Mouse (Mus musculus) large intestine, adult 2 months (tissue): ENCODE measurements around the gene Gm10153. TPM values are rescaled to one million over a fixed set of nuclear protein-coding genes. Genes with fewer than 3 reads are reported as not detected.
A peak's percentile ranks its signal among the peaks of the same experiment; 100 is the strongest.
"Not testable (repeated sequence)": the region's sequence is repeated elsewhere in the genome, so short reads cannot be mapped to it uniquely, and the experiment has no call there.

Experiments
- DNase-seq: peaks from one replicate; pipeline ENCODE4 v3.0.0-alpha.2; 2012; ENCODE audit warnings: low read depth, low spot score
- WGBS: fragments of 180-500 bp; shearing (Covaris S2); methylation state at CpG from one replicate; pipeline ENCODE4 v1.1.7; 2018; 5-methylcytosine and 5-hydroxymethylcytosine counted together
- polyA plus RNA-seq: library from polyadenylated mRNA; depleted of rRNA; stranded (reverse); fragments of >200 nt; gene quantifications from 2 replicates; pipeline ENCODE4 v1.2.3, GENCODE M21; 2012; rRNA removed

Gm10153 gene
- not detected in 2 replicates for polyA plus RNA-seq

- WGBS = 8% methylated on average over 2 of the region's 2 CpGs
- no peak for DNase-seq
These were observed at the start of gene Gm10153 for GRCm38 (mm10) chr7:142190289-142190688. Gene Gm10153 (minus strand): TSS chr7:142190389.

DNA sequence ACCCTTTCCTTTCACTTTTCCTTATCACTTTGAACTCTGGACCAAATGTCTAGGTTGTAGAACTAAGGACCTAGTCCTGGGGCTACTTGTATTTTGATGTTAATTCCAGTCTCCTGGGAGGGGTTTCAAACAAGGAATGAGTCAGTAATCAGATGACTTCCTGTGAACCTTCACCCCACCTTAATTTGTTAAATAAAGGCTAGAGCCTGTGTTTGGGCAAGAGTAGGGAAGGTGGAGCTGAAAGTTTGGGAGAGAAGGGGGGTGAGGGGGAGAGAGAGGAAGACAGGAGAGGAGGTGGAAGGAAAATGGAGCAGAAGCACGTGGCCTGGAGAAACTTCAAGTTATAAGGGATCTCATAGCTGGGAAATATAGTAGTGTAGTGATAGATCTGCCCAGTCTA, 41.4 kb upstream of the Gm10153 start:
- WGBS = 13% methylated on average over 1 of the region's 1 CpGs
- DNase-seq = peak; percentile 18

DNA sequence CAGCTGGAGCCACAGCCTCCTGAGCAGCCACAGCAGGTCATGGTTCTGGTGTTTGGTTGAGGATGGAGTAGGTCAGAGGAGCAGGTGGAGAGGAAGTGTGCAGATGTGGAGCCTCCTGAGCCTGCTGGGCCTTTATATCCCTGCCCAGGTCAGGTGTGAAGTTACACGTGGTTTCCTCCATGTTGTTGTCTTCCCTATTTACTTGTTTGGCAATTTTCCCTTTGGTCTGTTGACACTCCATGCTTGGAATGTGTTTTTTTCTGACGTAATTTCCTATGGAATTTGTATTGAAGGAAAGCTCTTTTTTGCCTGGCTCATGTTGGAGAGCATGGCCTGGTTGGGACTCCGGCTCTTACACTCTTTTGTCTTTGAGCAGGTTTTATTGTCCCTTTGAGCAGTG, 39.7 kb upstream of the Gm10153 start, which contains the start of gene Krtap5-5:
Krtap5-5 (minus strand) TSS at position 101 of the 400 bp plus-strand sequence.
- not testable (repeated sequence) for DNase-seq
- 46% methylated on average over 3 of the region's 3 CpGs for WGBS

DNA sequence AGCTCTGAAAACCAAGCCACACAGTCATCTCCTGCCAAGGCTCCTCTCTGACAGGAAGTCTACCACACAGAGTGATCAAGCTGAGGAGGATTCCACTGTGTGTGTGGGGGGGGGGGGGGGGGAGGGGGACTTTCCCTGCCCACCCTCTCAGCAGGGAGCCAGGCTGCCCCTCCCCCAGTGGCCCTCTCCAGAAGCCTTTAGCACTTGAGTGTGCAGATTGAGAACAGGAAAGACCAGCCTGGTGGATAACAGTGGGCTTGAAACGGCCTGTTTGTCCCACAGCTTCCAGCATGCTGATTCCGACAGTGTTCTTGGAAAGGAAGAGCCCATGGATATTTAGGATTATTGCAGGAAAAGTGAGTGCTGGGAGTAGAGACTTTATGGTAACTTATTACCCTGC, 34.3 kb upstream of the Gm10153 start:
- whole genome bisulfite sequencing = 38% methylated on average over 2 of the region's 2 CpGs

DNA sequence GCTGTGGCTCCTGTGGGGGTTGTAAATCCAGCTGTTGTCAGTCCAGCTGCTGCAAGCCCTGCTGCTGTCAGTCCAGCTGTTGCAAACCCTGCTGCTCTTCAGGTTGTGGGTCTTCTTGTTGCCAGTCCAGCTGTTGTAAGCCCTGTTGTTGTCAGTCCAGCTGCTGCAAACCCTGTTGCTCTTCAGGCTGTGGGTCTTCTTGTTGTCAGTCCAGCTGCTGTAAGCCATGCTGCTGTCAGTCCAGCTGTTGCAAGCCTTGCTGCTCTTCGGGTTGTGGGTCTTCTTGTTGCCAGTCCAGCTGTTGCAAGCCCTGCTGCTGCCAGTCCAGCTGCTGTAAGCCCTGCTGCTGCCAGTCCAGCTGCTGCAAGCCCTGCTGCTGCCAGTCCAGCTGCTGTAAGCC, 21.9 kb upstream of the Gm10153 start:
- DNase-seq = not testable (repeated sequence)
- 54% methylated on average over 1 of the region's 1 CpGs for WGBS

More for the DNA sequence above, 34.3 kb upstream of the Gm10153 start:
- DNase-seq = no peak

DNA sequence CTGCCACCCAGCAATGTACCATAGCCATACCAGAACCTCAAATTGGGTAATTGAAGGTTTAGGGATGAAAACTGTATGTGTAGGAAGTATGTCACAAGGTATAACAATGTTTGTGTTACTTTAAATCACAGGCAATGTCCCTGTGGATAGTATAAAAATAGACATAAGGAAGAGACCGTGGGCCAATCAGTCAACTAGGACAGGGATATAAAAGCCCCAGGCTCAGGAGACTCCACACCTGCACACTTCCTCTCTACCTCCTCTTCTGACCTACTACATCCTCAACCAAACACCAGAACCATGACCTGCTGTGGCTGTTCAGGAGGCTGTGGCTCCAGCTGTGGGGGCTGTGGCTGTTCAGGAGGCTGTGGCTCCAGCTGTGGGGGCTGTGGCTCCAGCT, 21.4 kb upstream of the Gm10153 start, which contains the start of gene Gm7579:
Gm7579 (plus strand) TSS at position 301 of the 400 bp plus-strand sequence.
- WGBS = 41% methylated on average over 1 of the region's 1 CpGs
- no peak for DNase-seq

- WGBS = 90% methylated on average over 5 of the region's 5 CpGs
These were observed 16.7 kb upstream of the Gm10153 start for GRCm38 (mm10) chr7:142206891-142207290.

GRCm38 (mm10) chr7:142205488-142205887, 15.3 kb upstream of the Gm10153 start:
- peak; percentile 59 for DNase-seq

More at GRCm38 (mm10) chr7:142206891-142207290, 16.7 kb upstream of the Gm10153 start:
- DNase-seq = not testable (repeated sequence)

- 16% methylated on average over 1 of the region's 1 CpGs for WGBS
- DNase-seq = no peak
These were observed 10.9 kb upstream of the Gm10153 start, which contains the start of gene Krtap5-3 for GRCm38 (mm10) chr7:142201064-142201463. Gene Krtap5-3 (plus strand): TSS chr7:142201364.

DNA sequence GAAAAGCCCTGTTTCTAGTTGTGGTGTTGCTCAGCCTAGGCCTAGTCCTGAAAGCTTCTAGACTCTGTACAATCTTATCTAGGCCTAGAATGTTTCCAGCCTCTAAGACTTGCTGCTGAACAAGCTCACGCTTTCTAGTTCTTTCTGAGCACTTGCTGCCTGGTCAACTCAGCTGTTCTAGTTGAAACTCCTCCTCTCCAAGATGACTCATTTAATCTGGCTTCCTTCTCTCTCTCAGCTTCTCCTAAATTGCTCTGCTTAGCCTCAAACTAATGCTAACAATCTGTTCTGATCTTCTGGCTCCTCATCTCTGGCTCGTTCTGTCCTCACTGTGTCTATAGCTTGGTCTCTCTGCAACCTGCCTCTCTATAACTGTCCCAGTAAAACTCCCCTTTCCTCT, 8.6 kb upstream of the Gm10153 start:
- DNase-seq = no peak
- 58% methylated on average over 2 of the region's 2 CpGs for WGBS

- WGBS = 54% methylated on average over 2 of the region's 2 CpGs
- DNase-seq = no peak
These were observed 2.0 kb downstream of the Gm10153 start for GRCm38 (mm10) chr7:142188156-142188555.

- 46% methylated on average over 1 of the region's 1 CpGs for WGBS
- no peak for DNase-seq
These were observed 9.2 kb downstream of the Gm10153 start for GRCm38 (mm10) chr7:142181021-142181420.

DNA sequence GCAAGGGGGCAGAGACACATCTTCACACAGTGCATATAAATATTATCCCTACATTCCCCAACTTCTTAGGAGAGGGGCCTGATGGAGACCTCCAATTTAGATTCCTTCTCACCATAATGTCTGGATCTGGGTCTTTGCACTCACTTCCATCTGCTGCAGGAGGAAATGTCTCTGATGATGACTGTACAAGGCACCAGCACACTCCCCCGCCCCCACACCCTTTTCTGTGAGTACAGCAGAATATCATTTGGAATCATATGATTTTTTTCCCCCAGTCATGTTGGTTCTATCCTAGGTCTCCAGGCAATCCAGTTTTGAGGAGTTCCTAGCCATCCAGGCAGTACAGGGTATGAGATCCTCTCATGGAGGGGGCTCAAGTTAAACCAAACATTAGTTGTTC, 11.5 kb downstream of the Gm10153 start:
- no peak for DNase-seq
- WGBS = 71% methylated on average over 1 of the region's 1 CpGs

DNA sequence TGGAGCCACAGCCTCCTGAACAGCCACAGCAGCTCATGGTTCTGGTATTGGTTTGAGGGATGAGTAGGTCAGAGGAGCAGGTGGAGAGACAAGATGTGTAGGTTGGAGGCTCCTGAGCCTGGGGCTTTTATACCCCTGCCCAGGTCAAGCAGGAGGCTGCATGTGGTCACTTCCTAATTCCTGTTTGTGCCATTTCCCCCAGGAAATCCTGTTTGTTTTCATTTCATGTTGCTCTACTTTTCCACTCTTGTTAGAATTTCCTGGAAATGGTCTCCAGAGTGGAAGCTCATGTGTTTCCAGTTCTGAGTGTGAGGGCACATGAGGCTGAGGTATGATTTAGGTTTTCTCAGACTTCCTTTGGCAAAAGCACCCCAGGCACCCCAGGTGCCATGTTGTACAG, 14.3 kb downstream of the Gm10153 start, which contains the start of gene Krtap5-2:
Krtap5-2 (minus strand) TSS at position 101 of the 400 bp plus-strand sequence.
- not testable (repeated sequence) for DNase-seq

DNA sequence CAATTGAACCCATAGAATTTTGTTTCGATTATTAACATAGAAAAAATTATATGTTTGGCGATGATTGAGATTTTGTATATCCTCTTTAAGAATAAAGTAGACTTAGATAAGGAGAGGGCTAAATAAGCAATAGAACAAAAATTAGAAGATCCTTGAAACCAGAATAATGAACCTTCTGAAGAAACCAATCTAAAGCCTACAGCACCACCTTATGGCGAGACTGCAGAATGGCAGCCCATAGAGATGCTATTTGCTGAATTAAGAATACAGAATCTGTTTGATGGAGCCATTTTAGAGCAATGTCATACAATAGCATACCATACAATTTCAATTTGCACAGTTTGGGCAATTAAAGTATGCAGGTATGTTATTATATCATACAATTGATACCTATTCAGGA, 20.4 kb downstream of the Gm10153 start:
- 55% methylated on average over 3 of the region's 3 CpGs for WGBS
- no peak for DNase-seq

DNA sequence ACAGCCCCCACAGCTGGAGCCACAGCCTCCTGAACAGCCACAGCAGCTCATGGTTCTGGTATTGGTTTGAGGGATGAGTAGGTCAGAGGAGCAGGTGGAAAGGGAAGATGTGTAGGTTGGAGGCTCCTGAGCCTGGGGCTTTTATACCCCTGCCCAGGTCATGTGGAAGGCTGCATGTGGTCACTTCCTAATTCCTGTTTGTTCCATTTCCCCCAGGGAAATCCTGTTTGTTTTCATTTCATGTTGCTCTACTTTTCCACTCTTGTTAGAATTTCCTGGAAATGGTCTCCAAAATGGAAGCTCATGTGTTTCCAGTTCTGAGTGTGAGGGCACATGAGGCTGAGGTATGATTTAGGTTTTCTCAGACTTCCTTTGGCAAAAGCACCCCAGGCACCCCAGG, 24.6 kb downstream of the Gm10153 start, which contains the start of gene Gm4553:
Gm4553 (minus strand) TSS at position 101 of the 400 bp plus-strand sequence.
- DNase-seq = not testable (repeated sequence)

DNA sequence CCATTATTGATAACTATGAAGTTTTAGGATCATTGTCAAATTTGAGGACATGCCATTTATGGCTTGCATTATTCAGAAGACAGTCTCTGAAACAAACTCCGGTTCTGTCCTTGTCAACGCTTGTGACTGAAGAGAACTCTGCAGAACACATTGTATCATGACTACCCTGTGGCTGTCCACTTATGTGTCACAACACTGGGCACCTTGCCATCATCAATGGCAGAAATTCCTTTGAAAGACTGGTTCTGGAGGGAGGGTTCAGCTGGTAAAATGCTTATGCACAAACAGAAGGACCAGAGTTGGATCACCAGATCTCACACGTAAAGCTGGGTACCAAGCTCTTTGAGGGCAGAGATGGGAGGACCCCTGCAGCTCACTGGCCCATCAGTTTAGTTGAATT, 30.8 kb downstream of the Gm10153 start:
- WGBS = 94% methylated on average over 3 of the region's 3 CpGs
- DNase-seq = no peak

DNA sequence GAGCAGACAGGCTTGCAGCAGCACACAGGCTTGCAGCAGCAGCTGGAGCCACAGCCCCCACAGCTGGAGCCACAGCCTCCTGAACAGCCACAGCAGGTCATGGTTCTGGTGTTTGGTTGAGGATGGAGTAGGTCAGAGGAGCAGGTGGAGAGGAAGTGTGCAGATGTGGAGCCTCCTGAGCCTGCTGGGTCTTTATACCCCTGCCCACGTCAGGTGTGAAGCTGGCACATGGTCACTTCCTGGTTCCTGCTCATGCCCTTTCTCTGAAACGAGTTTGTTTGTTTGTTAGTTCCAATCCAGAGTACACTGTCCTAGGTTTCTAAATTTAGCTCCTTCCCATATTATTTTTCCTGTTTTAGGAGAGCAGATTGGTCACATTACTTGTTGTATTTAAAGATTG, 33.2 kb downstream of the Gm10153 start, which contains the start of gene Gm29735:
Gm29735 (minus strand) TSS at position 101 of the 400 bp plus-strand sequence.
- 11% methylated on average over 2 of the region's 2 CpGs for WGBS
- not testable (repeated sequence) for DNase-seq

GRCm38 (mm10) chr7:142155308-142155707, 34.9 kb downstream of the Gm10153 start:
- 11% methylated on average over 1 of the region's 1 CpGs for WGBS
- DNase-seq = peak; percentile 33

DNA sequence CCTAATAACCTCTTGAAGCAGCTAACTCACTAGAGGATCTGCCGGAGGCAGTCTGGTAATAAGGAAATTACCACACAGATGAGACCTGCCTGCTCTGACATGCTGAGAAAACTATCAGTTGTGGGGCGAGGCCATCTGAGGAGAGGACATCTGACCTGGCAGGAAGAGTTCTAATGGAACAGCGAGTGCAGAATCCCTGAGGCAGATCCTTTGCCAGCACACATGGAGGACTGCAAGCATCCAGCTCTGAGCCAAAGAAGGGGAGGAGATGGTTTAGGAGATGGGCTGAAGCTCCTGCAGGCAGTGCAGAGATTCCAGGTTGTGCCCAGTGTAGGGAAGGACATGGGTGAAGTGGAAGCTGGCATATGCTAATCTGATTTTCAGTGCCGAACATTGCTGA, 38.0 kb downstream of the Gm10153 start:
- WGBS = 69% methylated on average over 4 of the region's 4 CpGs
- DNase-seq = no peak

GRCm38 (mm10) chr7:142148633-142149032, 41.6 kb downstream of the Gm10153 start:
- DNase-seq = no peak

DNA sequence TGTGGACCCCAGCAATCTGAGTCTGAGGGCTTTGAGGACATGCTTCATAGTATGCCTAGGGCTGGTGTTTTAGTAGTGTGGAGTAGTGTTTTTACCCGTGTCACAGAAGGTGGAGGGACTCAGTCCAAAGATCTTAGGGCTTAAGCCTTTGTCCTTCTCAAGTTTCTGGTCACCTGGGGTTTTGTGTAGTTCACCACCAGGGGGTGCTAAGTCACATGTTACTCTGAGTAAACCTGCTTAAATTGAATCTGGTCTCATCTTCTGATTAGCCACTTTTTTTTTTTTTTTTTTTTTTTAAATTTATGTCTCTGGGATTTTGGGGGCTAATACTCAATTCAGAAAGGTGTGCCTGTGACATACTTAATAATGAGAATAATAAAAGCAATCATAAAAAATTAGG, 44.2 kb downstream of the Gm10153 start:
- 0% methylated on average over 1 of the region's 1 CpGs for WGBS
- DNase-seq = peak; percentile 51
